Mouse (Mus musculus) heart, postnatal 14 days (tissue): Measurements from ENCODE around the gene D17H6S53E. TPM values are rescaled to one million over a fixed set of nuclear protein-coding genes. Genes with fewer than 3 reads are reported as not detected.

Experiments used
- DNase-seq, 2 experiments: peaks; one replicate each; pipeline ENCODE4 v3.0.0; 2021 to 2022
- intact Hi-C: fragments of 180-260 bp; cut with DNase I; formaldehyde crosslinking; loops from one replicate; pipeline ENCODE4 v1.15.1; 2025
- total RNA-seq, 2 experiments: library from RNA; stranded (reverse); gene quantifications; 2 replicates each; pipeline ENCODE4 v1.2.3; 2021

The D17H6S53E gene
- total RNA-seq, 2 experiments from 2014 or later, result 28.0 to 29.6 TPM

GRCm38 (mm10) chr17:35173329-35173728 is 47.2 kb downstream of the D17H6S53E start:
- intact Hi-C loops, result no loop called here
- no peak for DNase-seq

- DNase-seq, result no peak
- intact Hi-C loops, result no loop called here
Observed at GRCm38 (mm10) chr17:35174201-35174977, 48.2 kb downstream of the D17H6S53E start.

DNA sequence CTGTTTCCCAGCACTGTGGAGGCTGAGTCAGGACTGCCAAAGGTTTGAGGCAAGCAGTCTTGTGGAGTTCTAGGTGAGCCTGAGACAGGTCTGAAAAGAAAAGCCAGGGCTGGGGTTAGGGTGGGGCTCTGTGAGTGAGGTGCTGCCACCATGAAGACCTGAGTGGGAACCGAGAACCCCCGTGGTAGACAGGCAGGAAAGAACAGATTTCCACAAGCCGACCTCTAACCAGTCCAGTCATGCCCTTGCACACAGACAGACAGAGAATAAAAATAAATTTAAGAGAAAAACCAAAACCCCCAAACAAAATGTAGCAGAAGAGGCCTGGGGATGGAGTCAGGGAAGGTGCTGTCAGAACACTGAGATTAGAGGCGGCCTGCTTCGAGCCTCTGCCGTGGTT is 49.2 kb downstream of the D17H6S53E start:
- no peak for DNase-seq
- intact Hi-C loops, result no loop called here

DNA sequence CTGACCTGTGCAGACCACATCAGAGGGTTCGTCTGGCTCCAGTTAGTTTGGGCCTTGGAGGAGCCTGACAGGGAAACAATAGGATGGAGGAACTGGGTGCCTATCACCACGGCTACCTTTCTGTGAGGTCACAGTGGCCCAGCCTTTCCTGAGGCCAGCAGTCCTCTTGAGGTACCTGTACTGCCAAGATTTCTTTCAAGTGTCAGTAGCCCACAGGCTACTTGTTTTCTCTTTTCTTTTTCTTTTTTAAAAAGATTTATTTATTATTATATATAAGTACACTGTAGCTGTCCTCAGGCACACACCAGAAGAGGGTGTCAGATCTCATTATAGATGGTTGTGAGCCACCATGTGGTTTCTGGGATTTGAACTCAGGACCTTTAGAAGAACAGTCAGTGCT is 49.8 kb downstream of the D17H6S53E start, which contains the start of gene Aif1:
Gene Aif1 (minus strand): TSS at position 101 of the 400 bp plus-strand sequence.
- no peak for DNase-seq
- intact Hi-C loops, result no loop called here

Other genes starting within 250 kb of the D17H6S53E start
- gene Zbtb12, start 246.9 kb upstream of the D17H6S53E start, total RNA-seq, result 1 to 10 TPM; 5.1 to 6.1 TPM
- gene Gm20547, start 244.3 kb upstream of the D17H6S53E start, total RNA-seq, result not detected
- 1 to 10 TPM; 4.3 to 6.0 TPM for gene C2, start 228.1 kb upstream of the D17H6S53E start, total RNA-seq
- 10 to 100 TPM; 45.2 to 49.4 TPM for gene Ehmt2, start 227.9 kb upstream of the D17H6S53E start, total RNA-seq
- gene Slc44a4, start 211.9 kb upstream of the D17H6S53E start, total RNA-seq, result under 1 TPM in 1 of 2 experiments, not detected in 1; 0.17 TPM
- gene Neu1, start 195.1 kb upstream of the D17H6S53E start, total RNA-seq, result 10 to 100 TPM; 14.0 to 14.6 TPM
- 1 to 10 TPM; 3.8 to 3.9 TPM for gene Hspa1b, start 167.1 kb upstream of the D17H6S53E start, total RNA-seq
- not detected for gene Gm20481, start 156.5 kb upstream of the D17H6S53E start, total RNA-seq
- gene Hspa1a, start 154.2 kb upstream of the D17H6S53E start, total RNA-seq, result 1 to 10 TPM; 2.3 to 3.3 TPM
- gene Hspa1l, start 153.7 kb upstream of the D17H6S53E start, total RNA-seq, result 1 to 10 TPM; 2.7 to 4.7 TPM
- 10 to 100 TPM; 19.2 to 25.0 TPM for gene Lsm2, start 144.5 kb upstream of the D17H6S53E start, total RNA-seq
- gene Vars, start 125.4 kb upstream of the D17H6S53E start, total RNA-seq, result 10 to 100 TPM; 24.5 to 26.0 TPM
- 1 to 10 TPM; 5.3 to 5.9 TPM for gene Vwa7, start 109.8 kb upstream of the D17H6S53E start, total RNA-seq
- under 1 TPM; 0.34 to 0.48 TPM for gene Sapcd1, start 98.4 kb upstream of the D17H6S53E start, total RNA-seq
- gene Msh5, start 79.6 kb upstream of the D17H6S53E start, total RNA-seq, result 1 to 10 TPM; 1.6 to 2.0 TPM
- gene Clic1, start 76.4 kb upstream of the D17H6S53E start, total RNA-seq, result 10 to 100 TPM; 61.6 to 72.9 TPM
- gene Ddah2, start 67.3 kb upstream of the D17H6S53E start, total RNA-seq, result 10 to 100 TPM; 49.3 to 50.0 TPM
- not detected for gene Ly6g6c, start 61.0 kb upstream of the D17H6S53E start, total RNA-seq
- gene Mpig6b, start 60.2 kb upstream of the D17H6S53E start, total RNA-seq, result under 1 TPM; 0.61 to 0.74 TPM
- not detected for gene Ly6g6e, start 49.5 kb upstream of the D17H6S53E start, total RNA-seq
- 1 to 10 TPM in 1 of 2 experiments, under 1 TPM in 1; 0.67 to 3.3 TPM for gene Ly6g6d, start 48.3 kb upstream of the D17H6S53E start, total RNA-seq
- gene Ly6g6f, start 40.8 kb upstream of the D17H6S53E start, total RNA-seq, result not detected
- 10 to 100 TPM; 53.7 to 56.7 TPM for gene Abhd16a, start 37.1 kb upstream of the D17H6S53E start, total RNA-seq
- gene Ly6g5c, start 18.1 kb upstream of the D17H6S53E start, total RNA-seq, result not detected
- under 1 TPM in 1 of 2 experiments, not detected in 1; 0.41 TPM for gene Ly6g5b, start 10.9 kb upstream of the D17H6S53E start, total RNA-seq
- gene Gpank1, start 4.9 kb upstream of the D17H6S53E start, total RNA-seq, result 1 to 10 TPM; 7.0 to 7.7 TPM
- gene Csnk2b, start 4.3 kb upstream of the D17H6S53E start, total RNA-seq, result 100 to 1,000 TPM; 172 to 176 TPM
- not detected for gene Apom, start 5.7 kb downstream of the D17H6S53E start, total RNA-seq
- 100 to 1,000 TPM; 237 to 245 TPM for gene Bag6, start 8.8 kb downstream of the D17H6S53E start, total RNA-seq
- gene Prrc2a, start 38.5 kb downstream of the D17H6S53E start, total RNA-seq, result 100 to 1,000 TPM; 148 to 174 TPM
- 1 to 10 TPM; 1.4 to 2.8 TPM for gene Aif1, start 49.7 kb downstream of the D17H6S53E start, total RNA-seq
- 1 to 10 TPM; 3.8 to 4.0 TPM for gene Lst1, start 62.1 kb downstream of the D17H6S53E start, total RNA-seq
- 1 to 10 TPM; 1.2 to 3.8 TPM for gene Ltb, start 68.1 kb downstream of the D17H6S53E start, total RNA-seq
- under 1 TPM; 0.29 to 0.39 TPM for gene Tnf, start 75.6 kb downstream of the D17H6S53E start, total RNA-seq
- under 1 TPM in 1 of 2 experiments, not detected in 1; 0.20 TPM for gene Lta, start 79.0 kb downstream of the D17H6S53E start, total RNA-seq
- under 1 TPM in 1 of 2 experiments, not detected in 1; 0.71 TPM for gene Gm16181, start 94.5 kb downstream of the D17H6S53E start, total RNA-seq
- 1 to 10 TPM; 4.1 to 4.4 TPM for gene Atp6v1g2, start 107.3 kb downstream of the D17H6S53E start, total RNA-seq
- 10 to 100 TPM in 1 of 2 experiments, 1 to 10 TPM in 1; 8.4 to 10.4 TPM for gene Nfkbil1, start 109.4 kb downstream of the D17H6S53E start, total RNA-seq
- 100 to 1,000 TPM; 107 to 118 TPM for gene Ddx39b, start 115.4 kb downstream of the D17H6S53E start, total RNA-seq
- gene H2-D1, start 136.4 kb downstream of the D17H6S53E start, total RNA-seq, result 10 to 100 TPM; 77.3 to 77.5 TPM
- 1 to 10 TPM in 1 of 2 experiments, under 1 TPM in 1; 0.57 to 1.2 TPM for gene H2-Q1, start 194.0 kb downstream of the D17H6S53E start, total RNA-seq
- gene H2-Q2, start 215.9 kb downstream of the D17H6S53E start, total RNA-seq, result 1 to 10 TPM; 1.1 to 3.7 TPM